Mouse (Mus musculus) kidney, adult 2 months (tissue): ENCODE measurements at regions not wholly inside any gene's neighbourhood (a gene's known extent, or its start where the extent isn't known, plus 50 kb on each side); places are given as distances from the start of the nearest gene placed in this dataset.

Experiments
- CTCF ChIP-seq: fragments of 200-500 bp; conservative IDR thresholded peaks from 2 replicates; pipeline ENCODE4 v1.5.1; 2011; ENCODE audit warnings: low read depth, mild to moderate bottlenecking, control low read depth, low read length, moderate library complexity, mixed read lengths; ENCODE audit not compliant: insufficient read depth, insufficient read length
- POLR2A ChIP-seq: fragments of 200-500 bp; IDR thresholded peaks from one replicate; pipeline ENCODE4 v1.6.1; 2011; ENCODE audit warnings: low read depth, low read length, control low read depth

GRCm38 (mm10) chr2:50642198-50642597 is 345.6 kb upstream of the Mmadhc start:
- no peak for TF ChIP-seq POLR2A
- no peak for TF ChIP-seq CTCF
